Mouse (Mus musculus): ENCODE data around the gene Ephb2. TPM values are rescaled to one million over a fixed set of nuclear protein-coding genes. Genes with fewer than 3 reads are reported as not detected.

Gene Ephb2
- polyA plus RNA-seq, 1 experiment from 2014 or later, result 2.3 TPM

- H3K9me3 ChIP-seq (ENCODE audit: control insufficient read depth, low read length), result no peaks in the 10 kb centered on the region
- H3K4me1 ChIP-seq (replicated peaks; ENCODE audit: control insufficient read depth, insufficient read depth), result no peaks in the 10 kb centered on the region; the same call in none of the 2 replicates
- H3K27ac ChIP-seq (replicated peaks), result no peak overlapping the region
- WGBS, result 44% methylated on average over 5 of the region's 5 CpGs
- H3K9ac ChIP-seq (ENCODE audit: low read length), result no peak overlapping the region
- H3K27me3 ChIP-seq (ENCODE audit: control insufficient read depth, insufficient read depth, low read length), result no peaks in the 10 kb centered on the region
- no peak for DNase-seq (ENCODE audit: low spot score)
- ATAC-seq (ENCODE audit: low FRiP score, low TSS enrichment), result no peak
- no peak overlapping the region for H3K4me2 ChIP-seq (replicated peaks; ENCODE audit: low read depth)
- H3K4me3 ChIP-seq (ENCODE audit: low read depth, low read length), result no peak overlapping the region
- no peaks in the 10 kb centered on the region for H3K36me3 ChIP-seq (ENCODE audit: control insufficient read depth, insufficient read depth, low read length)
- TF ChIP-seq EP300 (optimal IDR thresholded peaks at IDR 0.05), result no peak
- no peak for TF ChIP-seq CTCF (IDR thresholded peaks at IDR 0.05; ENCODE audit: low read depth)
Observed at GRCm38 (mm10) chr4:136763349-136763748, 72.4 kb downstream of the Ephb2 start.

GRCm38 (mm10) chr4:136761713-136762380 lies 73.9 kb downstream of the Ephb2 start:
- 33% methylated on average over 18 of the region's 18 CpGs for WGBS
- no peaks in the 10 kb centered on the region for H3K36me3 ChIP-seq (ENCODE audit: control insufficient read depth, insufficient read depth, low read length)
- H3K4me3 ChIP-seq (ENCODE audit: low read depth, low read length), result no peak overlapping the region
- DNase-seq (ENCODE audit: low spot score), result no peak
- TF ChIP-seq CTCF (IDR thresholded peaks at IDR 0.05; ENCODE audit: low read depth) (no peak), EP300 (optimal IDR thresholded peaks at IDR 0.05) (no peak)
- no peak for ATAC-seq (ENCODE audit: low FRiP score, low TSS enrichment)
- H3K4me1 ChIP-seq (replicated peaks; ENCODE audit: control insufficient read depth, insufficient read depth), result no peaks in the 10 kb centered on the region; the same call in none of the 2 replicates
- no peaks in the 10 kb centered on the region for H3K9me3 ChIP-seq (ENCODE audit: control insufficient read depth, low read length)
- 0 out of 2 replicates have a peak overlapping the region, but pooled peaks have one; percentile 18 for H3K27ac ChIP-seq (replicated peaks)
- H3K27me3 ChIP-seq (ENCODE audit: control insufficient read depth, insufficient read depth, low read length), result no peaks in the 10 kb centered on the region
- no peak overlapping the region for H3K4me2 ChIP-seq (replicated peaks; ENCODE audit: low read depth)
- H3K9ac ChIP-seq (ENCODE audit: low read length), result no peak overlapping the region

GRCm38 (mm10) chr4:136760882-136761281 lies 74.9 kb downstream of the Ephb2 start:
- Histone ChIP-seq H3K4me3 (ENCODE audit: low read depth, low read length) (no peak overlapping the region), H3K9me3 (ENCODE audit: control insufficient read depth, low read length) (no peaks in the 10 kb centered on the region), H3K4me1 (replicated peaks; ENCODE audit: control insufficient read depth, insufficient read depth) (no peaks in the 10 kb centered on the region; the same call in none of the 2 replicates), H3K36me3 (ENCODE audit: control insufficient read depth, insufficient read depth, low read length) (no peaks in the 10 kb centered on the region), H3K27me3 (ENCODE audit: control insufficient read depth, insufficient read depth, low read length) (no peaks in the 10 kb centered on the region), H3K4me2 (replicated peaks; ENCODE audit: low read depth) (no peak overlapping the region), H3K9ac (ENCODE audit: low read length) (no peak overlapping the region), H3K27ac (replicated peaks) (no peak overlapping the region)
- TF ChIP-seq CTCF (IDR thresholded peaks at IDR 0.05; ENCODE audit: low read depth), result no peak
- no peak for TF ChIP-seq EP300 (optimal IDR thresholded peaks at IDR 0.05)
- 61% methylated on average over 11 of the region's 11 CpGs for WGBS
- ATAC-seq (ENCODE audit: low FRiP score, low TSS enrichment) (no peak), DNase-seq (ENCODE audit: low spot score) (no peak)

GRCm38 (mm10) chr4:136757096-136757495 lies 78.7 kb downstream of the Ephb2 start:
- Histone ChIP-seq H3K4me2 (replicated peaks; ENCODE audit: low read depth) (no peak overlapping the region), H3K4me3 (ENCODE audit: low read depth, low read length) (no peak overlapping the region), H3K27ac (replicated peaks) (no peak overlapping the region), H3K9me3 (ENCODE audit: control insufficient read depth, low read length) (no peaks in the 10 kb centered on the region), H3K4me1 (replicated peaks; ENCODE audit: control insufficient read depth, insufficient read depth) (peaks cover 5% of the 10 kb centered on the region), H3K36me3 (ENCODE audit: control insufficient read depth, insufficient read depth, low read length) (no peaks in the 10 kb centered on the region), H3K27me3 (ENCODE audit: control insufficient read depth, insufficient read depth, low read length) (no peaks in the 10 kb centered on the region), H3K9ac (ENCODE audit: low read length) (no peak overlapping the region)
- DNase-seq (ENCODE audit: low spot score), result no peak
- ATAC-seq (ENCODE audit: low FRiP score, low TSS enrichment), result no peak
- WGBS, result 87% methylated on average over 4 of the region's 4 CpGs
- no peak for TF ChIP-seq EP300 (optimal IDR thresholded peaks at IDR 0.05)
- no peak for TF ChIP-seq CTCF (IDR thresholded peaks at IDR 0.05; ENCODE audit: low read depth)

- Histone ChIP-seq H3K36me3 (ENCODE audit: control insufficient read depth, insufficient read depth, low read length) (no peaks in the 10 kb centered on the region), H3K9ac (ENCODE audit: low read length) (no peak overlapping the region), H3K4me1 (replicated peaks; ENCODE audit: control insufficient read depth, insufficient read depth) (peaks cover 5% of the 10 kb centered on the region), H3K27me3 (ENCODE audit: control insufficient read depth, insufficient read depth, low read length) (no peaks in the 10 kb centered on the region), H3K27ac (replicated peaks) (no peak overlapping the region), H3K4me3 (ENCODE audit: low read depth, low read length) (no peak overlapping the region), H3K4me2 (replicated peaks; ENCODE audit: low read depth) (no peak overlapping the region), H3K9me3 (ENCODE audit: control insufficient read depth, low read length) (no peaks in the 10 kb centered on the region)
- TF ChIP-seq EP300 (optimal IDR thresholded peaks at IDR 0.05), result no peak
- no peak for TF ChIP-seq CTCF (IDR thresholded peaks at IDR 0.05; ENCODE audit: low read depth)
- ATAC-seq (ENCODE audit: low FRiP score, low TSS enrichment) (no peak), DNase-seq (ENCODE audit: low spot score) (no peak)
- WGBS, result 41% methylated on average over 6 of the region's 6 CpGs
Observed at GRCm38 (mm10) chr4:136756486-136756885, 79.3 kb downstream of the Ephb2 start.

- H3K9ac ChIP-seq (ENCODE audit: low read length), result peak overlapping the region; percentile 51
- no peaks in the 10 kb centered on the region for H3K9me3 ChIP-seq (ENCODE audit: control insufficient read depth, low read length)
- TF ChIP-seq EP300 (optimal IDR thresholded peaks at IDR 0.05) (no peak), CTCF (IDR thresholded peaks at IDR 0.05; ENCODE audit: low read depth) (peak; percentile 30)
- DNase-seq (ENCODE audit: low spot score) (peak; percentile 50), ATAC-seq (ENCODE audit: low FRiP score, low TSS enrichment) (peak; percentile 40; the same call in 1 of the 2 replicates)
- peak overlapping the region; percentile 27 for H3K4me3 ChIP-seq (ENCODE audit: low read depth, low read length)
- H3K4me1 ChIP-seq (replicated peaks; ENCODE audit: control insufficient read depth, insufficient read depth), result peaks cover 8% of the 10 kb centered on the region
- H3K27me3 ChIP-seq (ENCODE audit: control insufficient read depth, insufficient read depth, low read length), result no peaks in the 10 kb centered on the region
- peak overlapping the region; percentile 52 for H3K4me2 ChIP-seq (replicated peaks; ENCODE audit: low read depth)
- H3K27ac ChIP-seq (replicated peaks), result 0 out of 2 replicates have a peak overlapping the region, but pooled peaks have one; percentile 24
- H3K36me3 ChIP-seq (ENCODE audit: control insufficient read depth, insufficient read depth, low read length), result no peaks in the 10 kb centered on the region
- 3% methylated on average over 31 of the region's 31 CpGs for WGBS
Observed at GRCm38 (mm10) chr4:136755364-136755811, 80.4 kb downstream of the Ephb2 start.
